Comparison of ENCODE assay signal across 28 mouse cellular contexts in the genomic region with DNA sequence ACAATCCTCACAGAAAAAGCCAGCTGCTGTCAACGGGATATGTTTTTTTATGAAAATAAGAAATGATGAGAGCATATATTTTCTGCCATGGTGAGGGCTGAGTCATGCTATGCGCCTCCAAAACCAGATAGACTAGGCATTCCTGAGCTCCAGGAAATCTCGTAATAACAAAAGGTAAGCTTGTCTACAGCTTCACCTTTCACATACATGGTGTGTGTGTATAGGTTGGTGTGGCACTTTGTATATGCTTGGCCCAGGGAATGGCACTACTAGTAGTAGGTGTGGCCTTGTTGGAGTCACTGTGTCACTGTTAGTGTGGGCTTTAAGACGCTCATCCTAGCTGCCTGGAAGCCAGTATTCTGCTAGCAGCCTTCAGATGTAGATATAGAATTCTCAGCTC.
"Had no signal": no experiment of that assay in that cellular context is flagged by ENCODE, and none has a peak within 500 bp of the region (broad histone marks: within the 10 kb centered on the region; RNA-seq: fewer than 3 reads in every experiment).

No protein-coding gene starts in this region.

- H3K9ac ChIP-seq: embryonic facial prominence, embryonic 12.5 days; embryonic facial prominence, embryonic 13.5 days; embryonic facial prominence, embryonic 15.5 days; forebrain, embryonic 12.5 days; forebrain, embryonic 13.5 days; forebrain, embryonic 15.5 days; forebrain, postnatal 0 days had no signal

- H3K4me1 ChIP-seq: embryonic facial prominence, embryonic 10.5 days; embryonic facial prominence, embryonic 12.5 days; embryonic facial prominence, embryonic 13.5 days; embryonic facial prominence, embryonic 15.5 days; forebrain, embryonic 10.5 days; forebrain, embryonic 12.5 days; forebrain, embryonic 13.5 days; forebrain, embryonic 15.5 days had no signal

- H3K27ac ChIP-seq: embryonic facial prominence, embryonic 10.5 days; embryonic facial prominence, embryonic 12.5 days; embryonic facial prominence, embryonic 13.5 days; embryonic facial prominence, embryonic 15.5 days; forebrain, embryonic 10.5 days; forebrain, embryonic 12.5 days; forebrain, embryonic 13.5 days; forebrain, embryonic 15.5 days; gastrocnemius, adult 2 months; heart, adult 2 months had no signal

- H3K4me3 ChIP-seq: embryonic facial prominence, embryonic 10.5 days; embryonic facial prominence, embryonic 12.5 days; embryonic facial prominence, embryonic 13.5 days; embryonic facial prominence, embryonic 15.5 days; erythroblast, embryonic 14.5 days; forebrain, embryonic 10.5 days; forebrain, embryonic 12.5 days; forebrain, embryonic 13.5 days; forebrain, embryonic 15.5 days; gastrocnemius, adult 2 months; heart, adult 2 months had no signal

- H3K36me3 ChIP-seq: embryonic facial prominence, embryonic 10.5 days; embryonic facial prominence, embryonic 12.5 days; embryonic facial prominence, embryonic 13.5 days; embryonic facial prominence, embryonic 15.5 days; forebrain, embryonic 10.5 days; forebrain, embryonic 12.5 days; forebrain, embryonic 15.5 days had no signal

- ATAC-seq: forebrain, embryonic 13.5 days; forebrain, embryonic 14.5 days; forebrain, embryonic 15.5 days; forebrain, embryonic 16.5 days; forebrain, postnatal 0 days had no signal

- H3K4me2 ChIP-seq: embryonic facial prominence, embryonic 12.5 days; embryonic facial prominence, embryonic 13.5 days; embryonic facial prominence, embryonic 15.5 days; forebrain, embryonic 12.5 days; forebrain, embryonic 13.5 days; forebrain, embryonic 15.5 days had no signal

- H3K9me3 ChIP-seq: embryonic facial prominence, embryonic 10.5 days; embryonic facial prominence, embryonic 12.5 days; embryonic facial prominence, embryonic 13.5 days; embryonic facial prominence, embryonic 15.5 days; forebrain, embryonic 10.5 days; forebrain, embryonic 12.5 days; forebrain, embryonic 13.5 days; forebrain, embryonic 15.5 days had no signal

- H3K27me3 ChIP-seq: embryonic facial prominence, embryonic 12.5 days; embryonic facial prominence, embryonic 13.5 days; embryonic facial prominence, embryonic 15.5 days; forebrain, embryonic 12.5 days; forebrain, embryonic 13.5 days; forebrain, embryonic 15.5 days had no signal

- DNase-seq: cerebellum, adult 8-10 months; cerebellum, adult 9-10 months; cerebellum, adult 9-11 months; cerebellum, postnatal 10 days; cerebellum, postnatal 14 days; cerebellum, postnatal 25 days; cerebellum, postnatal 36 days; embryo, embryonic 11 days; forebrain, postnatal 0 days; gastrocnemius, adult 2 months; gastrocnemius, postnatal 10 days; gastrocnemius, postnatal 14 days; gastrocnemius, postnatal 25 days; gastrocnemius, postnatal 36 days; heart, adult 11 months; heart, adult 18-20 months; heart, adult 2 months had no signal
